Mouse (Mus musculus) lung, postnatal 0 days (tissue): Measurements from ENCODE around the gene Tent5b. TPM values are rescaled to one million over a fixed set of nuclear protein-coding genes. Genes with fewer than 3 reads are reported as not detected.

Experiments
- ATAC-seq: fragments of 200-750 bp; cut with Nextera tagmentation; 2 replicates; pipeline ENCODE4 v1.8.0; 2017; ENCODE audit warnings: moderate library complexity
- DNase-seq: peaks from one replicate; pipeline ENCODE4 v3.0.0-alpha.2; 2016; ENCODE audit warnings: low spot score
- H3K27ac ChIP-seq: fragments of 300-500 bp; sonication (generic); 2 replicates; pipeline ENCODE4 v1.5.1; 2014; ENCODE audit warnings: antibody characterized with exemption, mild to moderate bottlenecking, low read length, mixed read lengths
- H3K27me3 ChIP-seq: fragments of 300-500 bp; sonication (generic); replicated peaks from 2 replicates; pipeline ENCODE4 v1.6.1; 2014; ENCODE audit warnings: low read length, mixed read lengths; ENCODE audit not compliant: insufficient read depth
- H3K36me3 ChIP-seq: fragments of 300-500 bp; sonication (generic); 2 replicates; pipeline ENCODE4 v1.6.1; 2014; ENCODE audit warnings: low read length, mixed read lengths; ENCODE audit not compliant: insufficient read depth
- H3K4me1 ChIP-seq: fragments of 300-500 bp; sonication (generic); 2 replicates; pipeline ENCODE4 v1.6.1; 2014; ENCODE audit warnings: antibody characterized with exemption, low read depth, low read length, mixed read lengths; ENCODE audit not compliant: insufficient read depth
- H3K4me2 ChIP-seq: fragments of 300-500 bp; sonication (generic); replicated peaks from 2 replicates; pipeline ENCODE4 v1.6.1; 2014; ENCODE audit warnings: low read depth, mild to moderate bottlenecking, low read length, moderate library complexity, mixed read lengths
- H3K4me3 ChIP-seq: fragments of 300-500 bp; sonication (generic); 2 replicates; pipeline ENCODE4 v1.5.1; 2014; ENCODE audit warnings: low read depth, low read length
- H3K9ac ChIP-seq: fragments of 300-500 bp; sonication (generic); replicated peaks from 2 replicates; pipeline ENCODE4 v1.6.1; 2014; ENCODE audit warnings: low read depth, mild to moderate bottlenecking
- H3K9me3 ChIP-seq: fragments of 300-500 bp; sonication (generic); 2 replicates; pipeline ENCODE4 v1.6.1; 2016; ENCODE audit warnings: low read length, mixed read lengths
- CTCF ChIP-seq: IDR thresholded peaks from 2 replicates; pipeline ENCODE4 v1.5.1; 2016; ENCODE audit warnings: antibody characterized with exemption, mild to moderate bottlenecking
- EP300 ChIP-seq: IDR thresholded peaks from 2 replicates; pipeline ENCODE4 v1.6.1; 2016; ENCODE audit warnings: antibody characterized with exemption, mild to moderate bottlenecking, control low read depth
- WGBS: fragments of 180-500 bp; shearing (Covaris S2); extraction: QIAGEN DNeasy Blood & Tissue Kit; methylation state at CpG from one replicate; pipeline ENCODE4 v1.1.7; 2014; 5-methylcytosine and 5-hydroxymethylcytosine counted together
- polyA plus RNA-seq: library from polyadenylated mRNA; unstranded; fragments of >200 nt; fragmentation: Nextera tagmentation; extraction: Ambion mirVana; gene quantifications from 2 replicates; pipeline ENCODE4 v1.2.1, GENCODE M21; 2015

Tent5b gene
- polyA plus RNA-seq, 1 experiment from 2014 or later = 19.1 TPM

DNA sequence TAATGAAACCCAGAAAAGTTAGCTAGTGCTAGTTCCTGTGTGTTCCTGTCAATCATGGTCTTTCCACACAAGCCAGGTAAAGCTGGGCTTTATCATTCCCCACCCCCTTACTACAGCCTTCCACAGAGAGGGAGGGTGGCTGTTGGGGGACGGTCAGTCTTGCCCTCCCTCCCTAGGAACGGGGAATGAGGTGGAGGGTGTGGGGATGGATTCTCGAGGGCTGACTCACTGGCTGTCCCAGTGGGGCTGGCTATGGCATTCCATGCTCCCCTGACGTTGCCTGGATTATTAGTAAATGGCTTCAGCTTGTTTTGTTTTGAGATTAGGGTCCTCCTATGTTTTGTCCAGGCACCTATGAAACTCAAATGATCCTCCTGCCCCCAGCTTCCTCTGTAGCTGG is 1.6 kb downstream of the Tent5b start:
- Histone ChIP-seq H3K4me2 (peak overlapping the region; percentile 63), H3K4me3 (peak overlapping the region; percentile 10; the same call in 1 of the 2 replicates), H3K36me3 (no peaks in the 10 kb centered on the region), H3K9me3 (no peaks in the 10 kb centered on the region), H3K27ac (peak overlapping the region; percentile 54), H3K4me1 (no peaks in the 10 kb centered on the region), H3K27me3 (no peaks in the 10 kb centered on the region), H3K9ac (no peak overlapping the region)
- WGBS = 23% methylated on average over 4 of the region's 4 CpGs
- ATAC-seq = peak; percentile 34
- TF ChIP-seq EP300 (peak; percentile 76), CTCF (no peak)
- peak; percentile 79 for DNase-seq

DNA sequence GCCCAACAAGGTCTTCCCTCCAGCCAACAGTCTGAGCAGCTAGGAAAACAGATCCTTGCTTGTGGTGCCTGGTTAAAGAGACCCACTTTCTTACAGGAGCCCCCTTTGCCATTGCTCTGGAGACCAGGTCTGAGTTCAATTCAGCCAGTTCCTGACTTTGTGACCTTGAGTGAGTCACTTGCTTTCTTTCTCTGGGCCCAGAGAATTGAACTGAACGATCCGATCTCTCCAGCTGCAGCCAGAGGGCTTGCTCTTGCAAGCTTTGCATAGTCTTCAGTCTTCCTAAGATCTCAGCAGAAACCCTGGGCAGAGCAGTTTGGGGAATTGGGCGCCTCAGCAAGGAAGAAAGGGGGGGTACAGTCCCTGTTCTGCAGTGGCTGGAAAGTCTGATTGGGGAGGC is 2.5 kb downstream of the Tent5b start:
- Histone ChIP-seq H3K9ac (no peak overlapping the region), H3K4me1 (no peaks in the 10 kb centered on the region), H3K27ac (no peak overlapping the region), H3K9me3 (no peaks in the 10 kb centered on the region), H3K27me3 (no peaks in the 10 kb centered on the region), H3K4me3 (no peak overlapping the region), H3K36me3 (no peaks in the 10 kb centered on the region), H3K4me2 (no peak overlapping the region)
- TF ChIP-seq CTCF (no peak), EP300 (no peak)
- ATAC-seq (no peak), DNase-seq (no peak)
- 78% methylated on average over 3 of the region's 3 CpGs for WGBS

DNA sequence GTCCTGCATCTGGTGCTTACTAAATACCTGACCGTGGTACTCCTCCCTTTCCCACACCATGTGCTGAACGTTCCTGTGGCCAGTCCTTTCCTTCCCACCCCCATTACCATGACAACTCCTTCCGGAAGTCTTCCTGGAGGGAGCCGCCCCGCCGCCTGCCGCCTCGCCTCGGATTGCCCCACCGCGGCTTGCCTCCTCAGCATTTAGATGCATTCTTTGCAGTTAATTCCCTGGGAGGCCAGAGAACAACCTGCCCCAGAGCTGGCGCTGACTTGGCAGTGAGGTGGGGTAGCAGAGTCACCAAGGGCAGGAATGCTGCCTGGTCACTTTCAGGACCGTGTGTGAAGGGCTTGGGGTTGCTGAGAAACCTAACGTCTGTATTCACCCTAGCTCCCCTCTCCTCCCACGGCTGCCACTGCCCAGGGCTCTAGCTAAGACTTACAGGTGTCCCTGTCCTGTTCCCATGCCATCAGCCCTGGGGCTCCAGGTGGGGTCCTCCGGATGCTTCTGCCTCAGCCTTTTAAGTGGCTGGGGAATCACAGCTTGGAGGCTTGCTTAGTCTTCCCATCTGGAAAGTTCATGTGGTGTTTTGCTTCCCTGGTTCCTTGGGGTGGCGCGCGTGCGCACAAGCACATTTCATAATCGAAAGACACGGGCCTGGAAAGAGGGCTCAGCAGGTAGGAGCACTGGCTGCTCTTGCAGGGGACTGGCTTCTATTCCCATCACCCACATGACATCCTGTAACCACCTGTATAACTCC is 4.5 kb downstream of the Tent5b start:
- 12% methylated on average over 22 of the region's 22 CpGs for WGBS
- Histone ChIP-seq H3K4me1 (peaks cover 2% of the 10 kb centered on the region; the same call in 1 of the 2 replicates), H3K27me3 (no peaks in the 10 kb centered on the region), H3K4me2 (peak overlapping the region; percentile 43), H3K9ac (no peak overlapping the region), H3K4me3 (no peak overlapping the region; the same call in 1 of the 2 replicates), H3K27ac (peak overlapping the region; percentile 87), H3K36me3 (no peaks in the 10 kb centered on the region), H3K9me3 (no peaks in the 10 kb centered on the region)
- DNase-seq = peak; percentile 95
- TF ChIP-seq EP300 (peak; percentile 82), CTCF (peak; percentile 31)
- ATAC-seq = peak; percentile 69

DNA sequence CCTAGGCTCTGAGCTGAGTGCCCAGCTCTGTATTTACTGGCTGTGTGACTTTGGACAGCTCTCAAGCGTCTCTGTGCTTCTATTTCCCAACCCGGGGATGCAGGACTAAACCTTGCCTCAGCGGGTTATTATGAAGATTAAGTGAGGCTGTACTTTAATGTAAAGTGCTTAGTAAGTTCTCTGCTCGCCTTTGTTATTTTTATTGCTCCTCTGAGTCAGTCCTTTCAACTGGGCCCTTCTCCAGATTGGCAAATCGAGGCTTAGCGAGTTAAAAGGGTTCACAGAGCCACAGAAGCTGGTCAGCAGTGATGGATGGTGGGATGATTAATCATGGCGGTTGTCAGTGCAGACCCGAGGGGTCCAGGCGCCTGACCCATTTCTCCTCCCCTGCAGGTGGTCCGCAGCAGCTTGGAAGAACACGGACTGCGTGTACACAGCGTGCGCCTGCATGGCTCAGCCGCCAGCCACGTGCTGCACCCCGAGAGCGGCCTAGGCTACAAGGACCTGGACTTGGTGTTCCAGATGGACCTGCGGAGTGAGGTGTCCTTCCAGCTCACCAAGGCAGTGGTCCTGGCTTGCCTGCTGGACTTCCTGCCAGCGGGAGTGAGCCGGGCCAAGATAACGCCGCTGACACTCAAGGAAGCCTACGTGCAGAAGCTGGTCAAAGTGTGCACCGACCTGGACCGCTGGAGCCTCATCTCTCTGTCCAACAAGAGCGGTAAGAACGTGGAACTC is 5.9 kb downstream of the Tent5b start:
- DNase-seq (no peak), ATAC-seq (no peak)
- Histone ChIP-seq H3K4me1 (peaks cover 6% of the 10 kb centered on the region; the same call in 1 of the 2 replicates), H3K27me3 (no peaks in the 10 kb centered on the region), H3K4me3 (no peak overlapping the region), H3K4me2 (no peak overlapping the region), H3K27ac (no peak overlapping the region), H3K9me3 (no peaks in the 10 kb centered on the region), H3K9ac (no peak overlapping the region), H3K36me3 (no peaks in the 10 kb centered on the region)
- 81% methylated on average over 28 of the region's 28 CpGs for WGBS
- TF ChIP-seq CTCF = no peak
- no peak for TF ChIP-seq EP300

DNA sequence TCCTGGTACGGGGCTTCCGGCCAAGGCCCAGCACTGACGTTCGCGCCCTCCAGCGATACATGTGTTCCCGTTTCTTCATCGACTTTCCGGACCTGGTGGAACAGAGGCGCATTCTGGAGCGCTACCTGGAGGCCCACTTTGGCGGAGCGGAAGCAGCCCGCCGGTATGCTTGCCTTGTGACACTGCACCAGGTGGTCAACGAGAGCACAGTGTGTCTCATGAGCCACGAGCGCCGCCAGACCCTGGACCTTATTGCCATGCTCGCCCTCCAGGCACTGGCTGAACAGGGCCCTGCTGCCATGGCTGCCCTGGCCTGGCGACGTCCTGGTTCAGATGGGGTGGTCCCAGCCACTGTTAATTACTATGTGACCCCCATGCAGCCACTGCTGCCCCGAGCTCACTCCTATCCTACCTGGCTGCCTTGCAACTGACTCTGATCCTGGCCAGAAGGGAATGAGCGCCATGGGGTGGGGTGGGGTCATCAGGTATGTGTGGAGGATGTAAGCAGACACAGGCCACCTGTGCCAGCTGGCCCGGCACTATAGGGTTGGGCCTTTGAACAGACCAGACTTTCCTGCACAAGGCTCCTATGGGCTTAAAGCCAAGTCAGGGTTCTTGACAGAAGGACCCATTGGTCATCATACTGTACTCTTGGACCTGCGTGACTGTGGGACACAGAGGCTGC is 6.9 kb downstream of the Tent5b start:
- no peak overlapping the region for H3K4me2 ChIP-seq
- 88% methylated on average over 26 of the region's 26 CpGs for WGBS
- no peak overlapping the region for H3K27ac ChIP-seq
- H3K27me3 ChIP-seq = no peaks in the 10 kb centered on the region
- H3K9ac ChIP-seq = no peak overlapping the region
- H3K4me1 ChIP-seq = peaks cover 6% of the 10 kb centered on the region; the same call in 1 of the 2 replicates
- H3K9me3 ChIP-seq = no peaks in the 10 kb centered on the region
- no peak for TF ChIP-seq CTCF
- TF ChIP-seq EP300 = no peak
- H3K4me3 ChIP-seq = no peak overlapping the region
- no peaks in the 10 kb centered on the region for H3K36me3 ChIP-seq
- DNase-seq (no peak), ATAC-seq (no peak)
